Mouse (Mus musculus) lung, postnatal 0 days (tissue): ENCODE measurements around the gene Bach2. TPM values are rescaled to one million over a fixed set of nuclear protein-coding genes. Genes with fewer than 3 reads are reported as not detected.

Source experiments
- ATAC-seq: fragments of 200-750 bp; cut with Nextera tagmentation; 2 replicates; pipeline ENCODE4 v1.8.0; 2017; ENCODE audit warnings: moderate library complexity
- DNase-seq: peaks from one replicate; pipeline ENCODE4 v3.0.0-alpha.2; 2016; ENCODE audit warnings: low spot score
- H3K27ac ChIP-seq: fragments of 300-500 bp; sonication (generic); 2 replicates; pipeline ENCODE4 v1.5.1; 2014; ENCODE audit warnings: antibody characterized with exemption, mild to moderate bottlenecking, low read length, mixed read lengths
- H3K27me3 ChIP-seq: fragments of 300-500 bp; sonication (generic); replicated peaks from 2 replicates; pipeline ENCODE4 v1.6.1; 2014; ENCODE audit warnings: low read length, mixed read lengths; ENCODE audit not compliant: insufficient read depth
- H3K36me3 ChIP-seq: fragments of 300-500 bp; sonication (generic); 2 replicates; pipeline ENCODE4 v1.6.1; 2014; ENCODE audit warnings: low read length, mixed read lengths; ENCODE audit not compliant: insufficient read depth
- H3K4me1 ChIP-seq: fragments of 300-500 bp; sonication (generic); 2 replicates; pipeline ENCODE4 v1.6.1; 2014; ENCODE audit warnings: antibody characterized with exemption, low read depth, low read length, mixed read lengths; ENCODE audit not compliant: insufficient read depth
- H3K4me2 ChIP-seq: fragments of 300-500 bp; sonication (generic); replicated peaks from 2 replicates; pipeline ENCODE4 v1.6.1; 2014; ENCODE audit warnings: low read depth, mild to moderate bottlenecking, low read length, moderate library complexity, mixed read lengths
- H3K4me3 ChIP-seq: fragments of 300-500 bp; sonication (generic); 2 replicates; pipeline ENCODE4 v1.5.1; 2014; ENCODE audit warnings: low read depth, low read length
- H3K9ac ChIP-seq: fragments of 300-500 bp; sonication (generic); replicated peaks from 2 replicates; pipeline ENCODE4 v1.6.1; 2014; ENCODE audit warnings: low read depth, mild to moderate bottlenecking
- H3K9me3 ChIP-seq: fragments of 300-500 bp; sonication (generic); 2 replicates; pipeline ENCODE4 v1.6.1; 2016; ENCODE audit warnings: low read length, mixed read lengths
- CTCF ChIP-seq: IDR thresholded peaks from 2 replicates; pipeline ENCODE4 v1.5.1; 2016; ENCODE audit warnings: antibody characterized with exemption, mild to moderate bottlenecking
- EP300 ChIP-seq: IDR thresholded peaks from 2 replicates; pipeline ENCODE4 v1.6.1; 2016; ENCODE audit warnings: antibody characterized with exemption, mild to moderate bottlenecking, control low read depth
- WGBS: fragments of 180-500 bp; shearing (Covaris S2); extraction: QIAGEN DNeasy Blood & Tissue Kit; methylation state at CpG from one replicate; pipeline ENCODE4 v1.1.7; 2014; 5-methylcytosine and 5-hydroxymethylcytosine counted together
- polyA plus RNA-seq: library from polyadenylated mRNA; unstranded; fragments of >200 nt; fragmentation: Nextera tagmentation; extraction: Ambion mirVana; gene quantifications from 2 replicates; pipeline ENCODE4 v1.2.1, GENCODE M21; 2015

Bach2 gene
- polyA plus RNA-seq, 1 experiment from 2014 or later: 8.8 TPM

DNA sequence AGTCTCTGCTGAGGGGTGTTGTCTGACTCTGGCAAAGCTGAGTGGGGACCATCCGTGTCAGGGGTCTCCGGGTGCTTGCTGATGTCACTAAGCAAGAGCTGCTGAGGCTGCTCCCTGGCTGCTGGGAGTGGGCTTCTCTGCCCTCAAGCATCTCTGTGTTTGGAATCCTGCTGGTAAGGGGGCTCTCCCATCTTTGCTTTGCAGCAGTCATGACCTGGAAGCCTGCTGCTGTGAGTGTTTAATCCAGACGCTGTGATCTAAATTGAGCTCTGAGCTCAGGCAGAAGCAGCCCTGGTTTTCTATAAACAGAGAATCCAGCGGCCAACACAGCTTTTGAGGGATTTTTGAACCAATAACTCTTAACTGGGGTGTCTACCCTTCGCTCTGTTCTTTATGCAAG is 89.0 kb downstream of the Bach2 start:
- Histone ChIP-seq H3K4me3 (no peak overlapping the region), H3K9ac (no peak overlapping the region)
- no peak for DNase-seq

DNA sequence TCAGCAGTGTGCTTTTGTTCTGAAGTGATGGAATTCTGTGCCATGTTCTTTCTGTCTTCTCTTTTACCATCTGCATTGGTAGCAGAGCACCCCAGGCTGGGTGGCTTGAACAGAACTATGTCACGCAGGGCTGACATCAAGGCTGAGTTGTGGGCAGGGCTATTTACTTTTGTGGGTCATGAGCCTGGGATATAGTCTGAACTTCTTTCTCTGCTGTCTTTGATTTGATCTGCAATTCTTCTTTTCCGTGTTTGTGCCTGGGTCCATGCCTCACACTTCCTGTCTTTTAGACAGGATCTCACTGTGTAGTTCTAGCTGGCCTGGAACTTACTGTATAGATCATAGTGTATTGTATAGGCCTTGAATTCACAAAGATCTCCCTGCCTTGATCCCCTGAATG is 90.0 kb downstream of the Bach2 start:
- WGBS: 42% methylated on average over 2 of the region's 2 CpGs
- Histone ChIP-seq H3K9ac (no peak overlapping the region), H3K27me3 (no peaks in the 10 kb centered on the region), H3K27ac (no peak overlapping the region), H3K4me1 (no peaks in the 10 kb centered on the region; the same call in 1 of the 2 replicates), H3K4me2 (no peak overlapping the region), H3K4me3 (no peak overlapping the region), H3K9me3 (no peaks in the 10 kb centered on the region), H3K36me3 (no peaks in the 10 kb centered on the region)
- DNase-seq (no peak), ATAC-seq (no peak)
- TF ChIP-seq EP300 (no peak), CTCF (no peak)

More for the DNA sequence above, 89.0 kb downstream of the Bach2 start:
- Histone ChIP-seq H3K9me3 (no peaks in the 10 kb centered on the region), H3K36me3 (no peaks in the 10 kb centered on the region), H3K4me1 (no peaks in the 10 kb centered on the region; the same call in 1 of the 2 replicates), H3K27ac (0 out of 2 replicates have a peak overlapping the region, but pooled peaks have one; percentile 6), H3K4me2 (no peak overlapping the region), H3K27me3 (no peaks in the 10 kb centered on the region)
- ATAC-seq: no peak
- 39% methylated on average over 5 of the region's 5 CpGs for WGBS
- TF ChIP-seq CTCF: no peak

DNA sequence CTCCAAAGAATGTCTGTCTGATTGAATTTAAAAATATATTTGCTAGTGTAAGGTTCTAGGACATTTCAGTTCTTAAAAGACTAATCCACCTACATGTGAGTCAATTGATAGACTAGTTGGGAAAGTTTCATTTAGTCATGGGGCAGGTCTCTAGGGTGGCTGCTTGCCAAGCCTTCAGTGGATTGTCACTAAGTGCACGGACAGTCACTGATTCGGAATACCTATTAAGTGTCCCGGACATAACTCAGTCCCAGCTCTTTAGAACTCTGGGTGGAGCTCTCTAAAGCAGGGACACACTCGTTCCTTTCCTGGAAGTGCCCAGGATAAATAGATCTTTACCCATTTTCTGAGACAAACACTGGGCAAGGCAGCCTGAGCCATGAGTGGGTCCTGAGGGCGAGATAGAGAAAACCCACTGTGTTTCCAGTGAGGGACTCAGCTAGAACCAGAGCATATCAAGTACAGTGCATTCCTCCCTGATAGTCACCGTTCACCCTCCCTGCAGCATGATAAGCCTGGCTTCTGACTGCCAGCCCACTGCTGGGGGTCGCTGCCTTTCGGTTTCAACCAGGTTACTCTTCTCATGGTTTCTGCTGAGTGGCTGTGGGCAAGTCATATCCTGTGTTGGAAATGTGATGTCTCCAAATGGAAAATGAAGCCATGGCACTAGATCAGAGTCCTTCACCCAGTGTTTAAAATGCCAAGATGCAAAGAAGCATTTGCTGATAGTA is 92.1 kb downstream of the Bach2 start:
- TF ChIP-seq CTCF: no peak
- no peak for TF ChIP-seq EP300
- Histone ChIP-seq H3K27ac (no peak overlapping the region), H3K4me3 (no peak overlapping the region), H3K4me1 (no peaks in the 10 kb centered on the region; the same call in 1 of the 2 replicates), H3K36me3 (no peaks in the 10 kb centered on the region), H3K4me2 (no peak overlapping the region), H3K27me3 (no peaks in the 10 kb centered on the region), H3K9ac (no peak overlapping the region), H3K9me3 (no peaks in the 10 kb centered on the region)
- 42% methylated on average over 8 of the region's 8 CpGs for WGBS
- ATAC-seq (0 out of 2 replicates have a peak, but pooled peaks have one; percentile 11), DNase-seq (peak; percentile 17)

DNA sequence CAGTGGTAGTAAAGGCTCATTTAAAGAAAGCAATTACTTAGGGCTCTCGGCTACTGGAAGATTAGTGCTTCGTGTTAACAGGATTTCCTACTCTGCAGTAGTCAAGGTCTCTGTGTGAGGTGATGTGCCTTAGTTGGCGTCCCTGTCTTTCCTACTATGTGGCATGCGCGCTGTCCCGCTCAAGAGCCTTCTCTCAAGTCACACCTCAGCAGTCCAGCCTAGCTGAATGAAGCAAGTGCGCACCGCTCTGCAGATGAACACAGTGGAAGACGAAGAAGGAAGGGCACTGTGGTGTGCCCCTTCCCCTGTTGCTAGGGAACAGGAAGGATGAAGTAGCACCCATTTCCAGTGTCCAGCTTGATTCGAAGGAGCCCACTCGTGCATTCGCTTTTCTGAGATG is 93.4 kb downstream of the Bach2 start:
- peaks cover 4% of the 10 kb centered on the region; the same call in 1 of the 2 replicates for H3K4me1 ChIP-seq
- H3K36me3 ChIP-seq: no peaks in the 10 kb centered on the region
- ATAC-seq (no peak), DNase-seq (no peak)
- H3K4me2 ChIP-seq: no peak overlapping the region
- no peak for TF ChIP-seq EP300
- no peak for TF ChIP-seq CTCF
- H3K4me3 ChIP-seq: no peak overlapping the region
- no peaks in the 10 kb centered on the region for H3K9me3 ChIP-seq
- no peaks in the 10 kb centered on the region for H3K27me3 ChIP-seq
- no peak overlapping the region for H3K27ac ChIP-seq
- WGBS: 92% methylated on average over 12 of the region's 12 CpGs
- H3K9ac ChIP-seq: no peak overlapping the region

DNA sequence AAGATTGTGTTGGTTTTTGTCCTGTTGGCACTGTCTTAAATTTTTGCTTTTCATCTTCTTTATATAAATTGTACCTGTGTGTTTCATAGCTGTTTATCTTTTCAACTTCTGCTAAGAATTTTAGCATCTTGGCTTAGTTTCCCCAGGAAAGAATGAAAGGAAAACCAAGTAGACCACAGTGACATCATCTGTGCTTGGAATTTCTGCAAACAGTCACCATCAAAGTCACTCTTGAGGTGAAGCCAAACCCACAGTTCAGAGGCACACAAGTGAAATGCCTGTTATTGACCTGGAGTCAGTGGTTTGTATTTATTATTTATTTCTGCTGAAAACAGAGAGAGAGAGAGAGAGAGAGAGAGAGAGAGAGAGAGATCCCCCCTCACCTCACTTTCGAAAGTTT is 95.5 kb downstream of the Bach2 start:
- Histone ChIP-seq H3K9ac (no peak overlapping the region), H3K27ac (no peak overlapping the region), H3K4me1 (peaks cover 13% of the 10 kb centered on the region; the same call in 1 of the 2 replicates), H3K4me3 (no peak overlapping the region), H3K4me2 (no peak overlapping the region), H3K9me3 (no peaks in the 10 kb centered on the region), H3K36me3 (no peaks in the 10 kb centered on the region), H3K27me3 (no peaks in the 10 kb centered on the region)
- DNase-seq (no peak), ATAC-seq (no peak)
- 93% methylated on average over 1 of the region's 1 CpGs for WGBS
- TF ChIP-seq EP300 (no peak), CTCF (no peak)

DNA sequence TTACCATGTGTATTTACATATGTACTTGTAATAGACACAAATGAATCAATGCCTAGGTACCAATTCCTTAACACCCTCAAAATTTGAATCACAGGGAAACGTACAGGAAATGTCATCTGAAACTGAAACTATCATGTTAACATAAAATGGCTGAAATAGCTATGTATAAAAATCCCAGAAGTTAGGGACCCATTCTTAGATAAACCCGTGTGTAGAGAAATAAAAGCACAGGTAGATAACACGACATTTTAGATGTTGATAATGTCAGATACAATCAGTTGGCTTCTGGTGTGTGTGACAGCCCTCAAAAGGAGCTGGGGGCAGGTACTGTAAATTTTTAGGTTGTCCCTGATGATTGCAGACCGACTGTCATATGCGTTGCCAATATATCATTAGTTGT is 96.2 kb downstream of the Bach2 start:
- ATAC-seq: no peak
- TF ChIP-seq CTCF (no peak), EP300 (no peak)
- no peak overlapping the region for H3K4me2 ChIP-seq
- no peak for DNase-seq
- H3K9me3 ChIP-seq: no peaks in the 10 kb centered on the region
- no peaks in the 10 kb centered on the region for H3K27me3 ChIP-seq
- H3K9ac ChIP-seq: no peak overlapping the region
- H3K36me3 ChIP-seq: no peaks in the 10 kb centered on the region
- H3K4me3 ChIP-seq: no peak overlapping the region
- WGBS: 79% methylated on average over 5 of the region's 5 CpGs
- no peak overlapping the region for H3K27ac ChIP-seq
- peaks cover 13% of the 10 kb centered on the region; the same call in 1 of the 2 replicates for H3K4me1 ChIP-seq
